Mouse (Mus musculus): ENCODE results near the gene Cyp4a32. TPM values are rescaled to one million over a fixed set of nuclear protein-coding genes. Genes with fewer than 3 reads are reported as not detected.

The Cyp4a32 gene
- polyA plus RNA-seq (2017; shearing (Covaris generic)): not detected

GRCm38 (mm10) chr4:115600611-115601010, at the start of gene Cyp4a32:
Cyp4a32 (plus strand) TSS chr4:115600969.

GRCm38 (mm10) chr4:115563401-115563800, 37.4 kb upstream of the Cyp4a32 start, which contains the start of gene Cyp4a31:
Cyp4a31 (plus strand) TSS chr4:115563649.

GRCm38 (mm10) chr4:115647580-115647979, 46.8 kb downstream of the Cyp4a32 start, which contains the start of gene Cyp4b1:
Cyp4b1 (minus strand) TSS chr4:115647723.

Other genes with a start within 250 kb of the Cyp4a32 start
- not detected for gene Cyp4a12b, start 189.3 kb upstream of the Cyp4a32 start, polyA plus RNA-seq (2017; shearing (Covaris generic))
- under 1 TPM in 1 of 2 experiments, not detected in 1; 0.29 TPM for gene Cyp4a30b, start 148.4 kb upstream of the Cyp4a32 start, polyA plus RNA-seq (2017; shearing (Covaris generic))
- under 1 TPM in 1 of 2 experiments, not detected in 1; 0.27 TPM for gene Cyp4a14, start 104.8 kb upstream of the Cyp4a32 start, polyA plus RNA-seq (2017; shearing (Covaris generic))
- gene Cyp4a10, start 82.7 kb upstream of the Cyp4a32 start, polyA plus RNA-seq (2017; shearing (Covaris generic)): not detected
- not detected for gene Cyp4a31, start 37.3 kb upstream of the Cyp4a32 start, polyA plus RNA-seq (2017; shearing (Covaris generic))
- not detected for gene Cyp4b1, start 46.8 kb downstream of the Cyp4a32 start, polyA plus RNA-seq (2017; shearing (Covaris generic))
- 10 to 100 TPM; 49.0 to 54.1 TPM for gene Efcab14, start 136.8 kb downstream of the Cyp4a32 start, polyA plus RNA-seq (2017; shearing (Covaris generic))
- gene Tex38, start 180.0 kb downstream of the Cyp4a32 start, polyA plus RNA-seq (2017; shearing (Covaris generic)): under 1 TPM in 1 of 2 experiments, not detected in 1; 0.37 TPM
- 10 to 100 TPM; 30.4 to 31.9 TPM for gene Atpaf1, start 183.8 kb downstream of the Cyp4a32 start, polyA plus RNA-seq (2017; shearing (Covaris generic))
- gene Mob3c, start 227.1 kb downstream of the Cyp4a32 start, polyA plus RNA-seq (2017; shearing (Covaris generic)): 10 to 100 TPM; 26.9 to 27.0 TPM
- gene Mknk1, start 238.2 kb downstream of the Cyp4a32 start, polyA plus RNA-seq (2017; shearing (Covaris generic)): 10 to 100 TPM; 40.0 to 48.2 TPM

All from activated CD4-positive, CD25-positive, alpha-beta regulatory T cell (primary cell).